Mouse (Mus musculus) megakaryocyte progenitor cell, adult 5-6 weeks (primary cell): Measurements from ENCODE around the gene Irs2. TPM values are rescaled to one million over a fixed set of nuclear protein-coding genes. Genes with fewer than 3 reads are reported as not detected.

Experiments
- ATAC-seq: replicated peaks from 2 replicates; pipeline ENCODE4 v1.8.0; 2016; ENCODE audit warnings: mild to moderate bottlenecking, moderate TSS enrichment, inconsistent platforms; ENCODE audit not compliant: poor library complexity
- total RNA-seq, 2 experiments: library from RNA; stranded (forward) in 1 of 2; stranded (reverse) in 1 of 2; fragments of 157-497, 149-512 nt in 1 of 2; fragments of 200-1000 nt in 1 of 2; gene quantifications; 2 replicates each; pipeline versions ENCODE4 v1.2.3 to v1.2.4; 2015 to 2017

Gene Irs2
- 4.6 and 6.0 TPM in 2 replicates for total RNA-seq (2015)
- 2.7 and 4.9 TPM in 2 replicates for total RNA-seq (2017)

DNA sequence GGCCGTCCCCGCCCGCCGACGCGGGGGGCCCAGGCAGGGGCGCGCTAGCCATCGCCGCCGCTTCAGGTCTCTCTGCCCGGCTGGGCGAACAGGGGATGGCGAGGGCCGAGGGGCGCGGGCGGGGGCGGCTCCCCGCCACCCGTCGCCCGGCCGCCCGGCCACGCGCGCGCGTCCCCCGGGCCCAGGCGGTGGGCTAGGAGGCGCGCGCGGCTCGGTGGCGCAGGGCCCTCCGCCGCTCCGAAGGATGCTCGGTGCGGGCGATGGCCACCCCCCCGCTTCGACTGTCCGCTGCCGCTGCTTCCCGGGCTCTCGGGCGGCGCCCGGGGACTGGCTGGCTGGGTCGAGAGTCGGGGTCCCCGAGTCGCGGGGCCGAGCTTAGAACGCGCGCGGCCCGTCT, at the start of gene Irs2:
Gene Irs2, minus strand, starts transcription at position 80 of the 397 bp plus-strand sequence.
- no peak for ATAC-seq

DNA sequence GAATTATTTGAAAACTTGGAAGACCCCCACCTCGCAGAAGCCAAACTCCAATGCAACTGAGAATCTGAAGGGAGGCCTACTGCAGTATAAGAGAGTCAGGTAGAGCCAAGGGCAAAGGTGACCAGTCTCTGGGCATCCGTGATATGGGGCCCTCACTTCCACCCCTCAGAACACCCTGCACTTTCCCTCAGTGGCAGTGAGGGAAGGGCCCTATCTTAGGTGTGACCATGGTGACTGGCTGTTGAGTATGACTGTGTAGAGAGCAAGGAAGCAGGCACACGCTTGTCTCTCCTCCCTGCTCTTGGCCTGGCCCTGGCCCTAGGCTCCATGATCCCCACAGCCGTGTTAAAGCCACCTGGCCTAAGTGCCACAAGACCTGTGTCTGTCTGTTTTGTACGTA, 48.4 kb upstream of the Irs2 start:
- no peak for ATAC-seq

DNA sequence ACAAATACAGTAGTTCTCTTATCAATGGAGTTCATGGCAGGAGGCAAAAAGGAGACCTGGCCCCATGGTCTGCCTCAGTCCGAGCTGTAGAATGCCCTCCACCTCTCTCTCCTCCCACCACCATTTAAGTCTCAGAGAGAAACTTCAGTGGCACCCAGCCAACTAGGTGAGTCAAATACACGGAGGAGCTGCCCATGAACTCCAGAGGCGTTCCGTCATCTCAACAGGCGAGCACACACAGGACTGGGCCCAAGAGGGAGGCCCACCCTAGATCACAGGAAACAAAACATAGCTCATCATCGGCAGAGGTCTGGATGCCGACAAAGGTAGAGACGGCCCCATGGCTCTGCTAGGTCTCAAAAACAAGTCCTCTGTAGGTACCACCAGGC, 47.9 kb upstream of the Irs2 start:
- no peak for ATAC-seq

DNA sequence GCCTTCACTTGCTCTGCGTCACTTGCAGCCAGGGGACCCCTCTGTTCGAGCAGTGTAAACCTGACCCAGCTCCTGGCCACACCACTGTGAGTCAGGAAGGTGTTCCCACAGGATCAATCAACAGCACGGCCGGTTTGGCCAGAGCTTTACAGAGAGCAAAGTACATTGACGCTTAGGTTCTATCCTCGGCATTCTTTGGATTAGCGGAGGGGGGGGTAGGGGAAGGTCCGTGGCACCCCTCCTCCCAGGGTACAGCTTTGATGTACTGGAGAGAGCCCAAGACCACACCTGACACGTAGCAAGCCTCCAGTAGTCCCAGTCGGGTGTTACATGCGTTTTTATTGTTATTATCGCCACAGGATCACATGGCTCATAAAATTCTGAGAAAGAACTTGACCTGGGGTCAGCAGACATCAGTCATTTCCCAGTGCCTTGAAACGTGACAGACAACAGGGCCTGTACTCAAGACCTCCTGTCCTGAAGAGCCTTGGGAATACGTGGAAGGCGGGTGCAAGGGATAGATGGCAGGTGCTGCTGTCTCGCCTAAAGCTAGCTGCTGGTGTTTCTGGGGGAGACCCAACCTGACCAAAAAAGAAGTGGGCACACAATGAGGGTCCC, 47.4 kb upstream of the Irs2 start:
- ATAC-seq = no peak

DNA sequence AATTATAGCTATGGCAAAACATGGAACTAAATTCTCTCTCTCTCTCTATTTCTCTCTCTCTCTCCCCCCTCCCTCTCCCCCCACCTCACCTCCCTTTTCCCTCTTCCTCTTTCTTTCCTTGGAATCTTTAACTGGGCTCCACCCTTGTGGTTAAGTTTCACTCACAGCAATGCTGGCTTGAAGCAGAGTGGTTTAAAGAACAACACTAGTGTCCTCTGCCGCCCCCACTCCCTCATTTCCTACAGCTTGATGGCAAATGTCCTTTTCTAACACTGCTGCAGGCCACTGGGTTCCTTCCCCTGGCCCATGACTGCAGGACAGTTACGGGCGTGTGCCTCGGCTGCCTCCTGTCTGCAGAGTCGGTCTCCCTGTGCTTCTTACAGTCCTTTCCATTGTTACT, 41.6 kb upstream of the Irs2 start:
- 0 out of 2 replicates have a peak, but pooled peaks have one; percentile 31 for ATAC-seq

DNA sequence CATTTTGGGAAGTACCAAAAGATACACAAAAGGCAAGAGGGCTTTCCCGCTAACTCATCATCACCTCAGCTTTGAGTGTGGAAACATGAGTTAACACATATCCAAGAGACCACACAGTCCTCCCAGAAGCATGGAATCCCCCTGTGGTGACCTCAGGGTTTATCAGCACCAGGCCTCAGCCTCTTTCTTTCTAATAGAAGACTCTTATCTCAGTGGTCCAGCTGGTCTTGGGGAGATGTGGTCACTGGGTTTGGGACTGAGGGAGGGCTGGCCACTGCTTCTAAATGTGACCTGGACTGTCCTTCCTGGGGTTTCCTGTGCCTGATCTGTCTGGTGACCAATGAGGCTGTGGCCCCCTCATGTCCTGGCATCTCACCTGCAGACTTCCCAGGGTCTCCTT, 39.6 kb upstream of the Irs2 start:
- ATAC-seq = peak; percentile 43

DNA sequence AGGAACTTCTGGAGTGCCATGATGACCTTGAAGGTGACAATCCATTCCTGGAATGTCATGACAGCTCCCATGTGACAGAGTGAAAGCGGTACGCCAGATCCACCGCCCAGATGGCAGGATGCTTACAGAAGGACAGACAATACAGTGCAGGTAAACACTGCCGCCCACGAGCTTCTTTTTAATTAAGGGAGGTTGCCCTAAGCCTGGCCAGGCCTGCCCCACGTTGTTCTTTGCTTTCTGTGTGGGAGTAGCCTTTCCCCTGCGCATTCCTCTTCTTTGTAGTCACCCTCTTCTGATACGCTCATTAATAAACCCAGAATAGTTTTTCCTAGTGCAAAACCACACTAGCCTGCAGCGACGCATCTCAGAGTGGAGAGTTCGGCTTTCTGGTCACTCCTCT, 36.4 kb upstream of the Irs2 start:
- no peak for ATAC-seq

DNA sequence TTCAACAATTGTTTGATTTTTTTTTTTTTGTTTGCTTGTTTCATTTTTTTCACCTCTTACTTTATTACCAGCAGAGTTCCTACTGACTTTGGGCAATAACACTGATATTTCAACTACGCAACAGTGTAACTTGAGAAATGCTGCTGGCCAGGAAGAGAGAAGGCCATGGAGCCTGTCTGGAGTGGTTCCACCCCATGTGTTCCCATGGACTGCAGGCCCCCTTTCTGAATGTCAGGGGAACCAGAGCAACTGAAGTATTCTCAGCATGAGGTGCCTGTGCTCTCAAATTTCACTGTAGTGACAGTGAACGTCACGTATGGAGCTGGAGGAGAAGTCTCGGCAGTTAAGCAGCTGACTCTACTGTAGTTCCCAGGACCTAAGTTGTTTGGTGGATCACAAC, 35.3 kb upstream of the Irs2 start:
- ATAC-seq = no peak

DNA sequence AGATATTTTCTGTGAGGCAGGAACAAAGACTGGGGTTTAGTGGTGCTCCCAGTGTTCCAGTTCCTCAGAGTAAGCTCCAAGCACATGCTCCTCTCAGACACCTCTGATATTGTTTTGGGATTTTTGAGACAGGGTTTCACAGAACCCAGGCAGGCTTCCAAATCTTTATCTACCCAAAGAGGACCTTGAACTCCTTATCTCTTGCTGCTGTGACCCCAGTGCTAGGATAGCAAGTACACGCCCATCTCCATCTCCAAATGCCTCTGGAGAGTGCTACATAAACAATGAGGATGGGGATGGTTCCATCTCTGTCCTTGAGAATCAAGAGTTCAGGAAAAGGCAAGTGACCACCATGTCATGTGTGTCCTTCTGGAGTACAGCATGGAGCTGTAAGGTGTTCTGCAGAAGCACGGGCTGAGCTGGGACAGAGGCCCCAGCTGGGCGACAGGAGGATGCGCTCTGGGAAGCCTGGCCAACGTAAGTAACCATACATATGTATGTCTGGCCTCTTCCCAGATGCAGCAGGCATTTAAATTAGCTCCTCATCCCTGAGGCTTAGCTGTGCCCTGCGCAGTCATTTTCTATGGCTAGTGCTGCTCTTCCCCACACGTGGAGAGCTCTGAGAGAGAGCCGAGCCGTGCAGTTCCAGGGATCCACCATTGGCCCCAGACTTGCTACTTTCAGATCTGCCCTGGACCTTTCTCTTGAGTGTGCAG, 34.8 kb upstream of the Irs2 start:
- no peak for ATAC-seq

DNA sequence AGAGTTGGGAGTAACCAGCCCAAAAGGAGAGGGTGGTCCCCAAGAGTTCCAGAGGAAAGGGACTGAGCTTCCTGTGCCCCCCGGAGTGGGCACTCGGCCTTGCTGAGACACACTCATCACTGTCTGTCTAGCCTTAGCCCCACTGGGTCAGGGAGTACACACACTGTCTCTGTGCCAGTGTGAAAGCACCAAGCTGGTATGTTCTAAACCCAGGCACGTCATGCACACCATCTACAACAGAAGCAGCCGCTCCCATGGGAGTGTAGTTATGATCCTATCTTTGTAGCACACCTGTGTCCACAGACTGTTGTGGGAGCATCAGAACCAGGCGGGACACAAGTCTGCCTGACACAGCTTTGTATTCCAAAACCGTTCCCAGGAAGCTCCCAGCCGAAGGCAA, 31.8 kb upstream of the Irs2 start:
- ATAC-seq = no peak

DNA sequence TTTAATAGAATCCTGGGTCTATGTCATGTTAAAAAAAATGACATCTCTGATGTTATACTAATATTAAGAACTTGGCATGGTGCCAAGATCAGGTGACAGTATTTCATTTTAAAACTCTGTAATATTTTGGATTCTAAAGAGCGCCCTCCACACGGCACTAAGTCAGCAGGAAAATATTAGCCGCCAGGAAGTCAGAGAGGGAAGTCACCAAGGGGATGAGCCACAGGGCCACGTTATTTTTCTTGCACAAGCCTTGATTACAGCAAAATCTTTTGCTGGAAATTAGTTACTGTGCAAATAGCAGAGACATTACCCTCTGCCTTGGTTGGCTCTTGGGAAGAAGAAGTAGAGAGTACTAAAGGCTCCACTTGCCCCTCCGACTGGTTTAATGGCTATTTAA, 30.5 kb upstream of the Irs2 start:
- ATAC-seq = peak; percentile 79

DNA sequence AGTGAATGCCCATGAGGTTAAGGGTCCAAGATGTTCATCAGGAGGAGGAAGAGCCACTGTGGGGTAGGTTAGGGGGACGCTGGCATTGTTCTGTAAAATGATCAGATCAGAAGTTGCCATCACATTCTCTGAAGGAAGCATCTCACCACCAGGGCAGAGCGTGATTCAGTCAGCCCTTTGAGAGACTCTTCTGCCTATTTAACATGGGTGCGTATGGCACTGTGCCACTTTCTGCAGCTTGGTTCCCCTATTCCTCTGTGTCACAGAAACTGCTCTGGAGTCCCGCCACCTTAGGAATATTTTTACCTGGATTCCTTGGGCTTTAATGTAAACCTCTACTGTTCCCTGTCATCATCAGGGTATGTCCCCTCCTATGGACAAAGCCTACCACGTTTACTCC, 30.1 kb upstream of the Irs2 start:
- ATAC-seq = peak; percentile 68

DNA sequence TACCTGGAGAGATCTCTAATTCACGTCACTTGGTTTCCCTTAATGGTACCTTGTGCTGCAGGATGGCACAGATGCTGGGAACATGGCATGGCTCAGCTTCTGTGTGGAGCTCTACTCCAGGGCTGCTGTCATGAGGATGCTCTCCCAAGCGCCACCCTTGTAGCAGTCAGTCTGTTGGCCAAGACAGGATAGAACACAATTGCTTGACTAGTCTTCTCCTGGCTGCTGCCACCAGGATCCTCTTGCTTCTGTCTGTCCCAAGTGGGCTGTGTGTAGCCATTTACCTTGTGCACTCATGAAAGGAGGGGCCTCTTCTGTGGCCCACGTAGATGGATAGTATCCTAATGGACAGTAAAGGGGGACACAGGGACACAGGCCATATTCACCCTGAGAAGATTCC, 28.5 kb upstream of the Irs2 start:
- ATAC-seq = no peak

DNA sequence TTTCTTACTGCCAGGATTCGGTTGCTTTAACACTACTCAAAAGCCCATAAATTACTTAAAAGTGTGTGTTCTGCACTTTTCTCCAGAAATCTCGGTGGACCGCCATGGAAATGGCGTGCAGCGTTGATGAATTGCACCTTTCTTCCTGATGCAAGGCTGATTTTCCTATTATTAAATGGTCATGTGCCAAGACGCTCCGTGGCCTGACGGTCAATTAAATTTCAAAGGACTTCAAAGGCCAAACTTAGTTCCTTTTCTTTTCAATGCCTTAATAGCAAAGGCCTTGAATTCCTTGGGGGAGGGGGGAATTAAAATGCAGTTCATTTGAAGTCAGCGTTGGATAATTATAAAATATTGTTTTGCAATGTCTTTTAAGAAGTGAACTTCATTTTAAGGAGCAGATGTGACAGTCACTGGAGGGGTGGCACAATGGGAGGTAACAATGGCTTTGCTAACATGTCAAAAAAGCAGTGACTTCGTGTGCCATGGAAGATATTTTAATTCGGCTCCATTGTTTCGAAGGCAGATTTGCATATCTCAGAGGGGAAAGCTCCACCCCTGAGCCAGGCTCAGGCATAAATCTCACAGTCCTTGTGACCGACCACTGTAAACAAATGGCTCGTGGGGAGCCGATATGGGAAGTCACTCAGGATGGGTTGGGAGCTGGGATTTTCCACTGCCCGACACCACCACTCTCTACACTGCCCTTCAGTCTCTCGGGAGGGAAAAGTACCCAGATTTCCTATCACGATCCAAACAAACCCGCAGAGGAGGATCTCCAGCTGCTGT, 27.6 kb upstream of the Irs2 start:
- ATAC-seq = no peak

DNA sequence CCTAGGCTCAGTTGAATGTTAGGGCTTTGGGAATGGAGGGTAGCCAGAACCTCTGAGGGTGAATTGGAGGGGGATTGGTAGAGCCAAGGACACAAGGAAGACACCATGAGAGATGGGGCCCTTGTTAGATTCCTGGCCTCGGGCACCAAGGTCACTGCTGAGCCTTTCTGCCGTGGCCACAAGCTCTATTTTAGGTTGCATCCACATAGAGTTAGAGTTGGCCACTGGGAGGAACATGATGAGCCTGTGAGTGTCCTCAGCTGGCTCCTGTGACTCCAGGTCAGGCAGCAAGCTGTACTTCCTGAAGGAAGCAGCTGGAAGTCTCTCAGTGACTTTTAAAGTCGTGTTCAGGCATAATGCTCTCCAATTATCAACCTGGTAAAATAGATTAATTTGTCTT, 16.6 kb upstream of the Irs2 start:
- no peak for ATAC-seq

DNA sequence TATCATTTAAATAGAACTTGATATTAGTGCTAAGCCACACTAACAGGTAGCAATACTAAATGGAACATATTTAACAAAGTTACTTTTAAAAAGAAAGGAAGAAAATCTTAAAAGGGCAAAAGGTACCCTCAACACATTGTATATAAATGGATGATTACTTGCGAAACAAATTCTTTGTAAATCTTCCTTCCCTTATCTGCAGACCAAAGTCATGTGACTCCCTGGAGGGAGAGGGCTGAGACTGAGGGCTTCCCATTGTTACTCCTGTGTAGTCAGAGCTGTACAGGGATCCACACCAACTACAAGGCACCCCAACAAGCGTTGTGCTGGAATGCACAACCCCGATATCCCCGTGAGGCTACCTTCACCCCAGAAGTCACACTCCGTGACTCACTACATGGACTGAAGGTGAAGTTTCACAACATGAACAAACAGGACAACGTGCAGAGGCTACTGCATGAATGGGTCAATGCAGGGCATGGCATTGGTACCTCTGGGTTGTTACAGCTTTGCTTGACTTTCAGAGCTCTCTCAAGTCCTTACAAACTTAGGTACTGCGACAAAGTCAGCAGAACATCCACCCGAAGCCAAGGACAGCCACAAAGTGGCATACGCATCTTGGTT, 12.8 kb upstream of the Irs2 start:
- ATAC-seq = peak; percentile 60

DNA sequence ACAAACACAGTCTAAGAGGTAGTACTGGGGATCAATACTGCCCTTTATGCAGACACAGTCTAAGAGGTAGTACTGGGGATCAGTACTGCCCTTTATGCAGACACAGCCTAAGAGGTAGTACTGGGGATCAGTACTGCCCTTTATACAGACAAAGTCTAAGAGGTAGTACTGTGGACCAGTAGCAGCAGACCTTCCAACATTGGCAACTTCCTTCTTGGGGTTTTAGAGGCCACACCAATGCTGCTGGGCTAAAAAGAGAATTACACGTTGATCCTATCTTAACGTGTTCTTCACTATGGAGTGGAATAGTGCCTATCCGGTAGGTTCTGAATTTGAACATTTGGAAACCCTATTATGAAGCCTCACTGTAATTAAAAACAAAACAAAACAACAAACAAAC, 7.4 kb upstream of the Irs2 start:
- ATAC-seq = peak; percentile 63

DNA sequence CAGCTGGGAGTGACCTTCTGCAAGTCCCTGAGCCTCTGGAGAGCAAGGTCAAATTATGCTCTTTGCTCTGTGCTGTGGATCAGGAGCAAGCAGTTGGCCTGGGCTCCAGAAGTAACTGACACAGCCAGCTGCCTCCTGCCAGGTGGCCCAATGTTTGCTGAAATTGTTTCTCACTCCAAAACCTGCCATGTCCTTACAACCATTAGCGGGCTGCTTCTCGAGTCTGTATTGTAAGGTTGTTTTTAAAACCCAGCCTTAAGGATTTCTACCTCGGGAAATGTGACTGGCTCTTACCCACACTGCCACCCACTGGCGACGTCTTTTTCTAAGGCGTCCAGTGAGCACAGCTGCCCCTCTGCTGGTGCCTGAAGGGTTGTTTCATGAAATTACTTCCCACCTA, 5.0 kb upstream of the Irs2 start:
- 0 out of 2 replicates have a peak, but pooled peaks have one; percentile 21 for ATAC-seq

DNA sequence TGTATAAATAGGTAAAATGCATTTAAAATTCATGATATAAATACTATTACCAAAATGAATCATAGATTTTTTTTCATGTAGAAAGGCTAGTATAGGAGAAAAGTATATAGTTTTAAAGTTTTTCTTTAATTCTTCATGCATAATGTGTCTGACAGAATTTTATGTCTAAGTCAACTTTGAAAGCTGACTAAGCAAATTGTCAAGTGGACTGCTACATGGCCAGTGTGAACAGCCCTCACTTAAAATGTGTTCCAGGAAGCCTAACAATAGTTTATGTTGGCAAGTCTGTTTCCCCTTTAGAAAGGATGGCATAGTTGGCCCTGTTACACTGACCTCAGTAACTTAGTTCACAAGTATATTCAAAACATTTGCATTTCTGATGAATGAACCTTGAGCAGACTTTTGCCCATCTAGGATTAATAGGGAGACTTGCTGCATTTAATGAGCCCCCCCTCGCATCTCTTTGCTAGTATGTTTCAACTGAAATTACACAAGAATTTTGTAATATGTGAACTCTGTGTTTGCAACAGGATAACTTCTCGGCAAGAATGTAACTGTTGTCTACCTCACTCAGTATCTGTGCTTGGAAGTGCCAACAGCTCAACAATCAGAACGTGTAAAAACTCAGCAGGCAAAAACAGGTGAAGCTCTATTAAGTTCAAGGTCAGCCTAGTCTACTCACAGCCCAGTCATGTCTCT, 3.7 kb upstream of the Irs2 start:
- ATAC-seq = no peak

DNA sequence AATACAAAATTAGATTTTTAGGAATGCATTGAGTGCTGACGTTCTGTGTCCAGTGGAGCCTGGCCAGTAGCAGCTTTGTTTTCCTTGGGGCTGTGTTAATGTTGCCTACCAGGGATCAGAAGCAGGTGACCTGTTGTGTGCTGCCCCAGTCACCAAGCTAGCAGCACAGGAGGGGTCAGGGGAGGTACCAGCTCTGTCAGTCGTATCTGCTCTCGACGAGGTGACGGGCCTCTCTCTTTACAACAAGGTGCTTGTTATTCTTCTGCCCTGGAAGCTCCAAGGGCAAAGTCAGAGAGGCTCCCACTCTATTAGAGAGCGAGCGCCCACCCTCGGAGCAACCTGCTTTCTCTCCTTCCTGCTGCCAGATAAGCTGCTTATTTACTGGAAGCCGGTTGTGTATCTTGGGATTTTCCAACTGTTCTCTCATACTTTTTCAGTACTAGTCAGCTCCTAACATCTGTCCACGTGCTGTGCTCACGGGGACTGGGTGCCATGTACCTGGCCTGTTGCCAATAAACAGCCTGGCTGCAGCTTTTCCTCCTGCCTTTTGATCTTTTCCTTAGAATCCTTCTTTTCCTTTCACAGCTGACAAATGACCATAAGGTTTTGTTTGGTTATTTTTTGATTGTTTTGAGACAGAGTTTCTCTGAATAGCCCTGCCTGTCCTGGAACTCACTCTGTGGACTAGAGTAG, 2.8 kb upstream of the Irs2 start:
- no peak for ATAC-seq
